Mouse (Mus musculus) heart, adult 9 months (tissue): ENCODE measurements around the gene Mfn2.

Experiments used
- DNase-seq, 2 experiments: peaks; one replicate each; pipeline ENCODE4 v3.0.0; 2022; ENCODE audit warnings: low spot score in 2 of 2

Mfn2 gene

GRCm38 (mm10) chr4:147904313-147905089 is at the start of gene Mfn2:
Mfn2 (minus strand) TSS chr4:147904704.
- peak; percentile 90 to 94 for DNase-seq

- DNase-seq: no peak
Measured at GRCm38 (mm10) chr4:147953590-147953989, 49.1 kb upstream of the Mfn2 start.

DNA sequence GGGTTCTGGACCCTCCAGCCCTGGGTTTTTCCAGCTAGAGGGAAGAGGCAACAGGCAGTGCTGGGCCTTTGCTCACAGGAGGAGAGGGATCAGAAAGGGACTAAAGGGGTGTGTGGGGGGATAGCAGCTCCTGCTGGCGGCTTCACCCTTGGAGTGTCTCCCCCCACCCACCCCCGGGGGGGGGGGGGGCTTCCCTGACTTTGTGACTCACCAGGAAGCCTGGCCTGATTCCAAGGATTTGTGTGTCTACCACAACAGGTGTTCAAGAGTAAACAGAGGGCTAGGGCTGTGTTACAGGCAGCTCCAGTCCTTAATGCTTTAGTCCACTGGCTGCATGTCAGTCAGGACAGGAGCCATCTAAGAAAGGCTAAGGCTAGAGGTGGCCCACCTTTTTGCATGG is 43.0 kb upstream of the Mfn2 start:
- no peak for DNase-seq

DNA sequence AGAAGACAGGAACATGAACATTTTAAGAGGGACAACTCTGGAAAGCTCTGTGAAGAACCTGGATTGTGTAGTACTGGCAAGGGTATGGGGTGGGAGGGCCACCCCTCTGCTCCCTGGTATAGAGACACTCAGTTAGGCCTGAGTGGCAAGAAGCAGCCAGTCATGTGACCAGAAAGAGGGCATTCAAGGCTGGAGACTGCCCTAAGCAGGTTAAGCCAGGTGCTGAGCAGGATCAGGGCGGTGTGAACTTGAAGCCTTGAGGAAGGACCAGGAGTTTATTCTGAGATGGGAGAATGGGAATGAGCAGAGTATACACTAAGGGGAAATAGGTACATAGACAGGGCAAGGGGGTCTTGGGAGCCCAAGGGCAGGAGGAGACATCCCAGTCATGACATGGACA is 38.5 kb upstream of the Mfn2 start:
- DNase-seq: no peak

DNA sequence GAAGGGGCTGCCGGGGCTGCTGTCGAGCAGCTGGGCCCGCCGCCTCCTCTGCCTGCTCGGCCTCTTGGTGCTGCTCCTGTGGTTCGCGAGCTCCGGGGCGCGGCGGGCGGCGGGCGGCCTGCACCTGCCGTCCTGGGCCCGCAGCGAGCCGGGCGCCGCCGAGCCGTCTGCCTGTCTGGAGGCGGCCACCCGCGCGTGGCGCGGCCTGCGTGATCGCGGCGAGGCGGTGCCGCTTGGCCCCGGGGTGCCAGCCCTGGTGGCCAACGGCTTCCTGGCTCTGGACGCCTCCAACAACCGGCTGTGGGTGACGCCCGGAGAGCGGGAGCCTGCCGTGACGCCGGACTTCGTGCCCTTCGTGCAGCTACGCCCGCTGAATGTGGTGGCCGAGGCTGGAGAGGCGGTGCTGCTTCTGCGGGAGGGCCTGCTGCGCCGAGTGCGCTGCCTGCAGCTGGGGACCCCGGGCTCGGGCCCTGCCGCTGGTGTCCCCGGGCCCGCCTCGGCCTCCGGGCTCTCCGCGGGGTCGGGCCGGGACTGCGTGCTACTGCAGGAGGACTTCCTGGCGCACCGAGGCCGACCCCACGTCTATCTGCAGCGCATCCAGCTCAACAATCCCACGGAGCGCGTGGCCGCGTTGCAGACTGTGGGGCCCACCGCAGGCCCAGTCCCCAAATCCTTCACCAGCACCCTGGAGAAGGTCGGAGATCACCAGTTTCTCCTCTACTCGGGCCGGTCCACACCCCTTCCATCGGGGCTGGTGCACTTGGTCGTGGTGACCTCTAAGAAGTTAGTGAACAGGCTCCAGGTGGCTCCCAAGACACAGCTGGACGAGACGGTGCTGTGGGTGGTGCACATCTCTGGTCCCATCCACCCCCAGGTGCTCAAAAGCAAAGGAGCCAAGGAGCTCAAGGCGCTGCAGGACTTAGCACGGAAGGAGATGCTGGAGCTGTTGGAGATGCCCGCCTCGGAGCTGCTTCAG is 36.8 kb upstream of the Mfn2 start:
- no peak for DNase-seq

DNA sequence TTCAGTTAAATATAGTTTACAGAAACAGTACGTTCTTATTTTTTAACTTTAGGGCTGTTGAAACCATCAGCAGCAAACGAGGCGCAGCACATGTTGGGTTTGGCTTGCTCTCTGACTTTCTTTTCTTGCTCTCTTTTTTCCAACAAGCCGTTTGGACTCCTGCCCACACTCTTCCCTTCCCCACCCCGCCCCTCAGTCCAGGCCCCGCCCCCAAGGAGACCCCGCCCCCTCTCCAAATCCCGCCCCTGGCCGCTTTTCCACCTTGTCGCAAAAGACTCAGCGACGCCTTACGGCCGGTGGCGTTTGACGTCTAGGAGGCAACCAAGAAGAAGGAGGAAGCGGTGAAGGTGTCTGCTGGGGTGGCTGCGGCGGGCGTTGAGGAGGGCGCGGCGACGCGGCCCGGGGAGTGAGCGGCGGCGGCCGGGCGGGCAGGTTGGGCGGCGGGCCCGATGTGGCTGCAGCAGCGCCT is 36.1 kb upstream of the Mfn2 start, which contains the start of gene 2510039O18Rik:
TSS of gene 2510039O18Rik (plus strand) at position 320 of the 469 bp plus-strand sequence.
- DNase-seq: peak; percentile 81 to 87

GRCm38 (mm10) chr4:147940111-147940510 is 35.6 kb upstream of the Mfn2 start:
- peak in 1 of 2 experiments; percentile 38 for DNase-seq

DNA sequence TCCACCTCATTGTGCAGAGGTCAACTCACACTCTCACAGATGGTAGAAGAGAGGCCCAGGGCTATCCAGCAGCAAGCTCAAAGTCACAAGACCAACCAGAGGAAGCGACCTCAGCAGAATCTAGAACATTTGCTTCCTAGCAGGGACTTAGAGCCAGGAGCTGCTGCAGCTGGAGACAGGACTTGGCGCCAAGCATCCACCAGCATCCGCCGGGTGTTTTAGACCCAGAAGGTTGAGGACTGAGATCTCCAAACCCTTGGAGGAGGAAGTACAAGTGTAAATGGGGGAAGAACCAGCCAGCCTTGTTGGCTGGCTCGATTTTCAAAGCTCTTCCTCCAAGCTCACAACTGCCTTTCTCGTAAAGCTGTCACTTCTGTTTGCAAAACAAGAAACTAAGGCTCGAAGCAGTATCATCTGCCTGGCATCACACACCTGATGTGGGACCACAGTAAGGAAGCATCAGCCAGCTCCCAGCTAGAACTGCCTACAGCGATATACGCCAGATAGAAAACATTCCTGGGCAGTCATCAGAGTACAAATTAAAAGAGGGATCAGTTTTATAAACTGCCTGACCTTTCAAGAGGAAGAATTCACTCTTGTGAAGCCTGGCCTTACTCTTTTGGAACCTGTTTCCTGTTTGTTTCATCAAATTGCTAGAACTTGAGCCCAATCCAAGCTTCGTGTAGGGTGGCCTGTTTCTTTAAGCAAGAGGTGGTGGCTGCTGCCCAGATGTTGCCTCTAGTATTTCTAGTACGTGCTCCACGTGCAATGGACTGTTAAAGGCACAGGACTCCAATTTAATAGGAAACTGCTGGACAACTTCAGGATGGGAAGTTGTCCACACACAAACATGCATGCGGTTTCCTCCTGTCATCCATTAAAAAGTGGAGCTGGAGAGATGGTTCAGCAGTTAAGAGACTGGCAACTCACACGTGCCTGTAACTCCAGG is 33.9 kb upstream of the Mfn2 start:
- DNase-seq: peak; percentile 86 to 94

DNA sequence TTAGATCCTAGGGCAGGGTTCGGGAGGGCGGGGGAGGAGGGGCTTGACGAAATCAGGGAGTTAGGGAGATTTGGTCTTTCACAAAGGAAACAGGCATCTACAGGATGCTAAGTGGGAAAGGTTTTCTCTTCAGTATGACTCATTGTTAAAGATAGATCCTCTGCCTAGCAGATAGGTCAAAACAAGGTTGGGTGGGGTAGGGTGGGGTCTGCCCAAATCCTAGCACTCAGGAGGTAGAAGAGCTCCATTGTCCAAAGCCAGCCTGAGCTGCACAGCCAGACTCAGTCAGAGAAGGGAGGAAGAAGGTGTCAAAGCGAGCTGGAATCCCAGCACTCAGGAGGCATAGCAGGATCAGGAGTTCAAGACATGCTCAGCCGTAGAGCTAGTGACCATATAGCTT is 33.0 kb upstream of the Mfn2 start:
- DNase-seq: peak in 1 of 2 experiments; percentile 50

GRCm38 (mm10) chr4:147937021-147937420 is 32.5 kb upstream of the Mfn2 start:
- no peak for DNase-seq

- DNase-seq: peak; percentile 92
Measured at GRCm38 (mm10) chr4:147936331-147936954, 31.9 kb upstream of the Mfn2 start, which contains the start of gene Plod1. Plod1 (minus strand) TSS chr4:147936767.

- no peak for DNase-seq
Measured at GRCm38 (mm10) chr4:147935904-147936303, 31.4 kb upstream of the Mfn2 start.

DNA sequence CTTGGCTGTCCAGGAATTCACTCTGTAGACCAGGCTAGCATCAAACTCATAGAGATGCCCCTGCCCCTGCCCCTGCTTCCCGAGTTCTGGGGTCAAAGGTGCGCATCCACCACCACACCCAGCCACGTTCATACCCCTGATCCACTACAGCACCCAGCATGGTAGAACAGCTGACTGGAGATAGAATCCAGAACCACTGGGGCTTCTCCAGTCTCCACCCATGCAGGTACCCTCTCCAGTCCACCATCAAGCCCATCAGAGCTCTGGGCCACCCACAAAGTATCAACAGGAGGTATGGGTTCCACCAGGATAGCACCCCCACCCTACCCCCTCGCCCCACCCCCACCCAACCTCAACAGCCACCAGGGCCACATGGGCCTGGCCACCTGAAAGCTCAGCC is 30.1 kb upstream of the Mfn2 start:
- no peak for DNase-seq

DNA sequence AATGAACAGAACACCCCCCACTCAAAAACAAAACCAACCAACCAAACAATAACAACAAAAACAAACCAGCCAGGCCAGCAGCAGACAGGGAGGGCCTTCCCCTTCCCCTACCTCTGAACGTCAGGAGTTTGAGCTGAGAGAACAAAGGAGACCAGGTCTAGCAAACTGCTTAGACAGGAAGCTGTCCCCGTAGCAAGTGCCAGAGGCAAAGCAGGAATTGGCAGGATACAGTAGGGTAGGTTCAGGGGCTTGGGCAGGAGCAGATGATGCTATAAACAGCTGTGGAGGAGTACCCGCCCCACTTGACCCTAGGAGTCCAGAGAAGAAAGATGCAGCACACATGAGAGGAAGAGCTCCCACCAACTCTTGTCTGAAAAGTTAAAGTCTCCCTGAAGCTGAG is 29.6 kb upstream of the Mfn2 start:
- DNase-seq: peak in 1 of 2 experiments; percentile 67

DNA sequence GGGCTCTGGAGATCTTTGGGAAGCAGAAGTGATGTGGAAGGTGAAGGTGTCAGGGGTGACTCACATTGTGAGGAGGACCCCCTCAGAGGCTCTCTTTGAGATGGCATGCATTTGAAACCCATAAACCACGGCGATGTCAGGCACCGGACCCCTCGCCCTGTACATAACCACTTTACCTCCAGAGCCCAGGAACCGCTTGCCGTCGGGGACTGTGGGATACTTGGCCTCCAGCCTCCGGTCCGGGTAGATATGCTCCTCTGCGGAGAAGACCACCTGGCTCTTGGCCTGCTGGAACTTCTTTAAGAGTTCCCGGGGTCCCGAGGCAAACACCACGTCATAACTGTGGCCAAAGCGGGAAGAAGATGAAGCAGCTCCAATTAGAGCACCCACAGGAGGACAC is 26.4 kb upstream of the Mfn2 start:
- DNase-seq: no peak

- no peak for DNase-seq
Measured at GRCm38 (mm10) chr4:147928540-147928939, 24.0 kb upstream of the Mfn2 start.

DNA sequence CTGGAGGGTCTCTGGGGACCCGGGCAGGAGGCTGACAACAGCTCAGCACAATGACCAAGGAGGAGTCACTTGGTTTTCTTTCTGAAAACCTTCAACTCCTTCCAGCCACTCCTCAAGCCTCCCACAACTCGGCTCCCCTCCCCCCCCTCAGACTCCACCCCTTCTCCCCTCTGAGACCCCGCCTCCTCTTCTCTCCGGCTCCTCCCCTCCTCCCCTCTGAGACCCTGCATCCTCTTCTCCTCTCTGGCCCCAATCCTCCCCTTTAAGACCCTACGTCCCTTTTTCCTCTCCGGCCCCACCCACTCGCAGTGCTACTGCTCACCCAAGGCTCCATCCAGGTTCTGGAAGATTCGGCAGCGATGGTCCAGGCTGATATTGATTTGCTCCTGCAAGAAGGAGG is 23.6 kb upstream of the Mfn2 start:
- DNase-seq: no peak

GRCm38 (mm10) chr4:147927705-147928104 is 23.2 kb upstream of the Mfn2 start:
- peak; percentile 68 to 71 for DNase-seq

GRCm38 (mm10) chr4:147922341-147922740 is 17.8 kb upstream of the Mfn2 start:
- DNase-seq: no peak

DNA sequence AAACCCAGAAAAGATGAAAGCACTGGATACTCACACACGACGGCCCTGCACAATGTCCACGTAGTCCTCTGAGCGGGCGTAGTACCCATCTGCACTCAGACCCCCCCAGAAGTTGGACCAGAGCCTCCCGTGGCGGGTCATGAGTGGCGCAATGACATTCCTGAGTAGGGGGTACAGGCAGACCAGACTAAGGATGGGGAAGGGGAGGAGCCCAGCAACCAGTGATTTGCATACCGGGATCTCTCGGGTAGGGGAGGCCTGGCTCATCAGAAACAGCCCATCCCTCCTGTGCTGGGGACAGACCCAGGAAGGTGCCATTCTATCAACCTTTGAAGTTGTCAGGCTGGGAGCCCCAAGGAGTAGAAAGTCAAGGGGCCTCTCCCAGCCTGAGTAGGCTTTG is 16.5 kb upstream of the Mfn2 start:
- DNase-seq: no peak
